Mouse (Mus musculus) lung, postnatal 0 days (tissue): ENCODE measurements around the gene Lrrn2. TPM values are rescaled to one million over a fixed set of nuclear protein-coding genes. Genes with fewer than 3 reads are reported as not detected.

Source experiments
- ATAC-seq: fragments of 200-750 bp; cut with Nextera tagmentation; 2 replicates; pipeline ENCODE4 v1.8.0; 2017; ENCODE audit warnings: moderate library complexity
- DNase-seq: peaks from one replicate; pipeline ENCODE4 v3.0.0-alpha.2; 2016; ENCODE audit warnings: low spot score
- H3K27ac ChIP-seq: fragments of 300-500 bp; sonication (generic); 2 replicates; pipeline ENCODE4 v1.5.1; 2014; ENCODE audit warnings: antibody characterized with exemption, mild to moderate bottlenecking, low read length, mixed read lengths
- H3K27me3 ChIP-seq: fragments of 300-500 bp; sonication (generic); replicated peaks from 2 replicates; pipeline ENCODE4 v1.6.1; 2014; ENCODE audit warnings: low read length, mixed read lengths; ENCODE audit not compliant: insufficient read depth
- H3K36me3 ChIP-seq: fragments of 300-500 bp; sonication (generic); 2 replicates; pipeline ENCODE4 v1.6.1; 2014; ENCODE audit warnings: low read length, mixed read lengths; ENCODE audit not compliant: insufficient read depth
- H3K4me1 ChIP-seq: fragments of 300-500 bp; sonication (generic); 2 replicates; pipeline ENCODE4 v1.6.1; 2014; ENCODE audit warnings: antibody characterized with exemption, low read depth, low read length, mixed read lengths; ENCODE audit not compliant: insufficient read depth
- H3K4me2 ChIP-seq: fragments of 300-500 bp; sonication (generic); replicated peaks from 2 replicates; pipeline ENCODE4 v1.6.1; 2014; ENCODE audit warnings: low read depth, mild to moderate bottlenecking, low read length, moderate library complexity, mixed read lengths
- H3K4me3 ChIP-seq: fragments of 300-500 bp; sonication (generic); 2 replicates; pipeline ENCODE4 v1.5.1; 2014; ENCODE audit warnings: low read depth, low read length
- H3K9ac ChIP-seq: fragments of 300-500 bp; sonication (generic); replicated peaks from 2 replicates; pipeline ENCODE4 v1.6.1; 2014; ENCODE audit warnings: low read depth, mild to moderate bottlenecking
- H3K9me3 ChIP-seq: fragments of 300-500 bp; sonication (generic); 2 replicates; pipeline ENCODE4 v1.6.1; 2016; ENCODE audit warnings: low read length, mixed read lengths
- CTCF ChIP-seq: IDR thresholded peaks from 2 replicates; pipeline ENCODE4 v1.5.1; 2016; ENCODE audit warnings: antibody characterized with exemption, mild to moderate bottlenecking
- EP300 ChIP-seq: IDR thresholded peaks from 2 replicates; pipeline ENCODE4 v1.6.1; 2016; ENCODE audit warnings: antibody characterized with exemption, mild to moderate bottlenecking, control low read depth
- WGBS: fragments of 180-500 bp; shearing (Covaris S2); extraction: QIAGEN DNeasy Blood & Tissue Kit; methylation state at CpG from one replicate; pipeline ENCODE4 v1.1.7; 2014; 5-methylcytosine and 5-hydroxymethylcytosine counted together
- polyA plus RNA-seq: library from polyadenylated mRNA; unstranded; fragments of >200 nt; fragmentation: Nextera tagmentation; extraction: Ambion mirVana; gene quantifications from 2 replicates; pipeline ENCODE4 v1.2.1, GENCODE M21; 2015

Lrrn2 gene
- polyA plus RNA-seq, 1 experiment from 2014 or later, result 0.63 TPM

DNA sequence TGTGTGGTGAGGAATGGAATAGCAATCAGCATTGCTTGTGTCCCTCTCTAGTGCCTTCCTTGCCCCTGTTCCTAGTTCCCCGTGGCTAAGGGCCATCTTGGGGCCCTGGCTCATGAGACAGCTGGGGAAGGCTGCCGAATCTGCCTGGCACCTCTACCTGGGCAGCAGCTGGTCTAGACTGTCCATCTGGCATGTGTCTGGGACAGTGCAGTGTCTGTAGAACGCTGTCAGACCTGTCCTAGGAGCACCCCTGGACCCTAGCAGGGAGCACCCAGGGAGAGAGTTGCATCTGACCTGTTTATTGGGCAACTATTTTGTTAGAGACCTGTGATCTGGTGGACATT lies 48.8 kb downstream of the Lrrn2 start:
- no peak overlapping the region for H3K4me2 ChIP-seq
- no peaks in the 10 kb centered on the region for H3K27me3 ChIP-seq
- TF ChIP-seq CTCF, result no peak
- no peak for TF ChIP-seq EP300
- no peak overlapping the region for H3K27ac ChIP-seq
- ATAC-seq (no peak), DNase-seq (no peak)
- no peak overlapping the region for H3K4me3 ChIP-seq
- no peaks in the 10 kb centered on the region for H3K9me3 ChIP-seq
- no peaks in the 10 kb centered on the region for H3K4me1 ChIP-seq
- no peaks in the 10 kb centered on the region for H3K36me3 ChIP-seq
- 53% methylated on average over 3 of the region's 3 CpGs for WGBS
- H3K9ac ChIP-seq, result no peak overlapping the region

DNA sequence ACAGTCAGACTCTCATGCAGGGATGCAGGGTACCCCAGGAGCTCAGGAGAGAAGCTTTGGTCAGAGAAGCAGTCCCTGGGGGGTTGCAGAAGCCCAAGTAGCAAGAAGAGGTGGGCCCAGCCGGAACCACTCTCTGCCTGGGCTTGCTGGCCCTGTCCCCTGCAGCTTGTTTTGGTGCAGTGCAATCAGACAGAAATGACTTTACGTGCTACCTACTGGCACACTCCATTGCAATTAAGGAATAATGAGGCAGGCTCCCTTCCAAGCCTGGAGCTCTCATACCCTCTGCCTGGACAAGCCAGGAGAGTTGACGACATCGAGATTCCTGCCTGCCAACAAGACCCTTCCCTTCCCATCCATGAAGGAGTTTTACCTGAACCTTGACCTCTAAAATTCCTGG lies 50.2 kb downstream of the Lrrn2 start:
- Histone ChIP-seq H3K27me3 (no peaks in the 10 kb centered on the region), H3K4me2 (no peak overlapping the region), H3K9ac (no peak overlapping the region), H3K36me3 (no peaks in the 10 kb centered on the region), H3K9me3 (no peaks in the 10 kb centered on the region), H3K4me1 (no peaks in the 10 kb centered on the region), H3K4me3 (no peak overlapping the region), H3K27ac (no peak overlapping the region)
- no peak for DNase-seq
- no peak for ATAC-seq
- 65% methylated on average over 4 of the region's 4 CpGs for WGBS
- no peak for TF ChIP-seq CTCF
- TF ChIP-seq EP300, result no peak

DNA sequence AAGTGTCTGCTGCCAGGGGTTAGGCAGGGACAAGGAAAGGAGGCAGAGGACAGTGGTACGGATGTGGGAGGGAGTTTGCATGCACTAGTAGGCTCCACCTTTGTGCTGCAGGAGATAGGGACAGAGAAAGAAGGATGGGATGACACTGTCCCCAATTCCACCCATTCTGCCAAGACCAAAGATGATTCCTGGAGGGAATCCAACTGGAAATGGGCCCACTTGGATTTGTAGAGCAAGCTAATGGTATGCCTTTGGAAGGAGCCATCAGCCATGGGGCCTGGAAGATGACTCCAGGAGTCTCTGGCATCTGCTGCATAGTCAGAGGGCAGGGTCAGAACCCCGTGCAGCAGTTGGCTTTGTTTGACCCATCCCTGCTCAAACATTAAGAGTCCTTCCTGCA lies 52.3 kb downstream of the Lrrn2 start:
- no peaks in the 10 kb centered on the region for H3K36me3 ChIP-seq
- no peak for TF ChIP-seq EP300
- no peak for TF ChIP-seq CTCF
- no peaks in the 10 kb centered on the region for H3K4me1 ChIP-seq
- H3K9ac ChIP-seq, result no peak overlapping the region
- DNase-seq (no peak), ATAC-seq (no peak)
- no peaks in the 10 kb centered on the region for H3K27me3 ChIP-seq
- H3K4me2 ChIP-seq, result no peak overlapping the region
- no peaks in the 10 kb centered on the region for H3K9me3 ChIP-seq
- no peak overlapping the region for H3K27ac ChIP-seq
- no peak overlapping the region for H3K4me3 ChIP-seq
- WGBS, result 32% methylated on average over 2 of the region's 2 CpGs

DNA sequence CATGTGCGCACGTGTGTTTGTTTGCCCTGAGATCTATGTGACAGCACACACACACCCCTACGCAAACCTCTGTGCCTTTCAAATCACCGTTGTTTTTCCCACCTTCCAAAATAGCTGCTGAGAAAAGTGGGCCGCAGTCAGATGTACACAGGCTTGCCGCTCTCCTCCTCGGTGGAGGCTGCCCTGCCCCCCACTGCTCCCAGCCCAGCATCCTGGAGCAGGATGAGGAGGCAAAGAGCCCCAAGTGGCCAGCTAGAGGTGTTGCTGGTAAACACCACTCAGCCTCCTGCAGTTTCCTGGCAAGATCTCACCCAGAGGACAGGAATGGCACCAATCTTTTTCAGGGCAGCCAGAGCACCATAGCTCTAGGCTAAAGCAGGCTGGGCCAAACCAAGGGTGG lies 54.8 kb downstream of the Lrrn2 start:
- TF ChIP-seq EP300 (no peak), CTCF (peak; percentile 39)
- Histone ChIP-seq H3K27ac (no peak overlapping the region), H3K9me3 (no peaks in the 10 kb centered on the region), H3K27me3 (no peaks in the 10 kb centered on the region), H3K4me1 (no peaks in the 10 kb centered on the region), H3K36me3 (no peaks in the 10 kb centered on the region), H3K4me3 (no peak overlapping the region), H3K4me2 (no peak overlapping the region), H3K9ac (no peak overlapping the region)
- WGBS, result 23% methylated on average over 7 of the region's 7 CpGs
- ATAC-seq (no peak), DNase-seq (peak; percentile 42)

DNA sequence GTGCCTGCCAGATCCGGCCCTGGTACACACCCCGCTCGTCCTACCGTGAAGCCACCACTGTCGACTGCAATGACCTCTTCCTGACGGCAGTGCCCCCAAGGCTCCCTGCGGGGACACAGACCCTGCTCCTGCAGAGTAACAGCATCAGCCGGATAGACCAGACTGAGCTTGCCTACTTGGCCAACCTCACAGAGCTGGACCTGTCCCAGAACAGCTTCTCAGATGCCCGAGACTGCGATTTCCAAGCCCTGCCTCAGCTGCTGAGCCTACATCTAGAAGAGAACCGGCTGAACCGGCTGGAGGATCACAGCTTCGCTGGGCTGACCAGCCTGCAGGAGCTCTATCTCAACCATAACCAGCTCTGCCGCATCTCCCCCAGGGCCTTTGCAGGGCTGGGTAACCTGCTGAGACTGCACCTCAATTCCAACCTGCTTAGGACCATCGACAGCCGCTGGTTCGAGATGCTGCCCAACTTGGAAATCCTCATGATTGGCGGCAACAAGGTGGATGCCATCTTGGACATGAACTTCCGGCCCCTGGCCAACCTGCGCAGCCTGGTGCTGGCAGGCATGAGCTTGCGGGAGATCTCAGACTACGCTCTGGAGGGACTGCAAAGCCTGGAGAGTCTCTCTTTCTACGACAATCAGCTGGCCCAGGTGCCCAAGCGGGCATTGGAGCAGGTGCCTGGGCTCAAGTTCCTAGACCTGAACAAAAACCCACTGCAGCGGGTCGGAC lies 57.4 kb downstream of the Lrrn2 start:
- TF ChIP-seq CTCF, result no peak
- no peak for TF ChIP-seq EP300
- no peaks in the 10 kb centered on the region for H3K9me3 ChIP-seq
- H3K4me1 ChIP-seq, result no peaks in the 10 kb centered on the region
- no peak overlapping the region for H3K4me2 ChIP-seq
- H3K4me3 ChIP-seq, result no peak overlapping the region
- H3K27me3 ChIP-seq, result no peaks in the 10 kb centered on the region
- 84% methylated on average over 26 of the region's 26 CpGs for WGBS
- no peak overlapping the region for H3K9ac ChIP-seq
- H3K36me3 ChIP-seq, result no peaks in the 10 kb centered on the region
- DNase-seq, result no peak
- no peak overlapping the region for H3K27ac ChIP-seq
- ATAC-seq, result no peak

DNA sequence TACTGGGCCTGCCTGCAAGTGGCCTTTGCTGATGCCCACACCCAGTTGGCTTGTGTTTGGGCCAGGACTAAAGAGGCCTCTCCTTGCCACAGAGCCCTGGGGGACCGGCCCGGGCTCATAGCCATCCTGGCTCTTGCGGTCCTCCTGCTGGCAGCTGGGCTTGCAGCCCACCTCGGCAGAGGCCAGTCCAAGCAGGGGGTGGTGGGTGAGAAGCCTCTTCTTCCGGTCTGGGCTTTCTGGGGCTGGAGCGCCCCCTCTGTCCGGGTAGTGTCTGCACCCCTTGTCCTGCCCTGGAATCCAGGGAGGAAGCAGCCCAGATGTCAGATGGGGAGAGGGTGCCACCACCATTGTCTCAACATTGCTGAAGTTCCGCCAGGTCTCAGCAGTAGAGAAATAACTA lies 58.9 kb downstream of the Lrrn2 start:
- H3K27ac ChIP-seq, result no peak overlapping the region
- H3K4me3 ChIP-seq, result no peak overlapping the region
- DNase-seq (no peak), ATAC-seq (no peak)
- H3K36me3 ChIP-seq, result no peaks in the 10 kb centered on the region
- TF ChIP-seq CTCF, result no peak
- TF ChIP-seq EP300, result no peak
- 61% methylated on average over 8 of the region's 8 CpGs for WGBS
- H3K4me1 ChIP-seq, result no peaks in the 10 kb centered on the region
- H3K4me2 ChIP-seq, result no peak overlapping the region
- no peak overlapping the region for H3K9ac ChIP-seq
- no peaks in the 10 kb centered on the region for H3K9me3 ChIP-seq
- no peaks in the 10 kb centered on the region for H3K27me3 ChIP-seq

DNA sequence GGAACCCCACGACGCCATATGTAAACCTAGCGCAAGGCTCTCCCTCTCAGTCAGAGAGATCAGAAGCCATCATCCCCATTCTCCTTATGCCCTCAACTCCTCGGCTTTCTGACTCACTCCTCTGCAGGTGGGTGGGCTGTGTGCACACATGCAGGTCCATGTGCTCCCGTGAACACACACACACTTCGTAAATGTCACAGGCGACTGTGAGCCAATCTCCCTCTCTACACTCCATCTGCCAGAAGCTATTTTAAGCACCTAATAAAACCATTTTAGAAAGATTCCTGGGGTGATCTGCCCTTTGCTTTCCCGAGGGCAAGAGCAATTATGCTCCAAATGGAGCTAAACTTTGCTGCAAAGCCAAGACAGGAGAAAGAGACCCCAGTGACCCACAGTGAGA lies 65.8 kb downstream of the Lrrn2 start:
- Histone ChIP-seq H3K9ac (no peak overlapping the region), H3K4me3 (no peak overlapping the region), H3K27ac (no peak overlapping the region), H3K4me1 (no peaks in the 10 kb centered on the region), H3K9me3 (no peaks in the 10 kb centered on the region), H3K36me3 (no peaks in the 10 kb centered on the region), H3K4me2 (no peak overlapping the region), H3K27me3 (no peaks in the 10 kb centered on the region)
- ATAC-seq, result no peak
- TF ChIP-seq EP300, result no peak
- TF ChIP-seq CTCF, result no peak
- DNase-seq, result no peak
- WGBS, result 54% methylated on average over 8 of the region's 8 CpGs
